Mouse (Mus musculus) intestine, postnatal 0 days (tissue): ENCODE measurements at regions not wholly inside any gene's neighbourhood (a gene's known extent, or its start where the extent isn't known, plus 50 kb on each side); places are given as distances from the start of the nearest gene placed in this dataset.
A peak's percentile ranks its signal among the peaks of the same experiment; 100 is the strongest.
"Not testable (repeated sequence)": the region's sequence is repeated elsewhere in the genome, so short reads cannot be mapped to it uniquely, and the experiment has no call there.

ENCODE experiments used
- ATAC-seq: fragments of 200-750 bp; cut with Nextera tagmentation; 2 replicates; pipeline ENCODE4 v1.8.0; 2017; ENCODE audit warnings: mild to moderate bottlenecking, moderate TSS enrichment, moderate library complexity
- H3K27ac ChIP-seq: fragments of 300-500 bp; sonication (generic); 2 replicates; pipeline ENCODE4 v1.5.1; 2014; ENCODE audit warnings: mild to moderate bottlenecking, low read depth, low read length, moderate library complexity
- H3K27me3 ChIP-seq: fragments of 300-500 bp; sonication (generic); replicated peaks from 2 replicates; pipeline ENCODE4 v1.6.1; 2014; ENCODE audit warnings: low read length, mixed read lengths; ENCODE audit not compliant: control insufficient read depth, insufficient read depth
- H3K36me3 ChIP-seq: fragments of 300-500 bp; sonication (generic); 2 replicates; pipeline ENCODE4 v1.6.1; 2014; ENCODE audit warnings: mild to moderate bottlenecking, moderate library complexity; ENCODE audit not compliant: control insufficient read depth, insufficient read depth
- H3K4me1 ChIP-seq: fragments of 300-500 bp; sonication (generic); replicated peaks from 2 replicates; pipeline ENCODE4 v1.6.1; 2014; ENCODE audit warnings: antibody characterized with exemption, low read length, mixed read lengths; ENCODE audit not compliant: control insufficient read depth, insufficient read depth
- H3K4me2 ChIP-seq: fragments of 300-500 bp; sonication (generic); replicated peaks from 2 replicates; pipeline ENCODE4 v1.6.1; 2014; ENCODE audit warnings: low read depth, mild to moderate bottlenecking, moderate library complexity
- H3K4me3 ChIP-seq: fragments of 300-500 bp; sonication (generic); 2 replicates; pipeline ENCODE4 v1.5.1; 2014; ENCODE audit warnings: low read depth, low read length
- H3K9ac ChIP-seq: fragments of 300-500 bp; sonication (generic); 2 replicates; pipeline ENCODE4 v1.6.1; 2014; ENCODE audit warnings: mild to moderate bottlenecking, low read depth, low read length
- H3K9me3 ChIP-seq: fragments of 300-500 bp; sonication (generic); 2 replicates; pipeline ENCODE4 v1.6.1; 2016; ENCODE audit warnings: mixed run types; ENCODE audit not compliant: control insufficient read depth
- CTCF ChIP-seq: sonication (generic); IDR thresholded peaks from 2 replicates; pipeline ENCODE4 v1.5.1; 2016; ENCODE audit warnings: low read depth, mild to moderate bottlenecking, control low read depth, antibody characterized with exemption, moderate library complexity
- WGBS: fragments of 180-500 bp; shearing (Covaris S2); extraction: QIAGEN DNeasy Blood & Tissue Kit; methylation state at CpG from one replicate; pipeline ENCODE4 v1.1.7; 2014; 5-methylcytosine and 5-hydroxymethylcytosine counted together

- ATAC-seq, result no peak
- Histone ChIP-seq H3K4me1 (no peaks in the 10 kb centered on the region), H3K9ac (no peak overlapping the region), H3K27ac (no peak overlapping the region), H3K4me3 (no peak overlapping the region), H3K36me3 (no peaks in the 10 kb centered on the region), H3K9me3 (no peaks in the 10 kb centered on the region), H3K27me3 (no peaks in the 10 kb centered on the region), H3K4me2 (no peak overlapping the region)
- WGBS, result 58% methylated on average over 6 of the region's 6 CpGs
- no peak for TF ChIP-seq CTCF
Measured at GRCm38 (mm10) chr13:45164001-45164778, 85.7 kb downstream of the Gm9817 start.

GRCm38 (mm10) chr13:45165159-45165558, 86.7 kb downstream of the Gm9817 start:
- Histone ChIP-seq H3K27me3 (no peaks in the 10 kb centered on the region), H3K4me1 (no peaks in the 10 kb centered on the region), H3K36me3 (no peaks in the 10 kb centered on the region), H3K9me3 (no peaks in the 10 kb centered on the region), H3K4me2 (no peak overlapping the region), H3K4me3 (no peak overlapping the region), H3K27ac (no peak overlapping the region), H3K9ac (no peak overlapping the region)
- whole genome bisulfite sequencing, result 89% methylated on average over 3 of the region's 3 CpGs
- no peak for ATAC-seq
- peak; percentile 67 for TF ChIP-seq CTCF

- no peak overlapping the region for H3K4me2 ChIP-seq
- H3K27ac ChIP-seq, result no peak overlapping the region
- no peaks in the 10 kb centered on the region for H3K9me3 ChIP-seq
- TF ChIP-seq CTCF, result no peak
- no peaks in the 10 kb centered on the region for H3K27me3 ChIP-seq
- no peaks in the 10 kb centered on the region for H3K36me3 ChIP-seq
- no peaks in the 10 kb centered on the region for H3K4me1 ChIP-seq
- no peak for ATAC-seq
- no peak overlapping the region for H3K4me3 ChIP-seq
- H3K9ac ChIP-seq, result no peak overlapping the region
Measured at GRCm38 (mm10) chr13:45169716-45170115, 91.2 kb downstream of the Gm9817 start.

- Histone ChIP-seq H3K4me1 (no peaks in the 10 kb centered on the region), H3K4me2 (0 out of 2 replicates have a peak overlapping the region, but pooled peaks have one; percentile 30), H3K27me3 (no peaks in the 10 kb centered on the region), H3K9ac (no peak overlapping the region), H3K9me3 (no peaks in the 10 kb centered on the region), H3K36me3 (no peaks in the 10 kb centered on the region), H3K27ac (no peak overlapping the region), H3K4me3 (no peak overlapping the region)
- no peak for TF ChIP-seq CTCF
- 38% methylated on average over 9 of the region's 9 CpGs for WGBS
- ATAC-seq, result peak; percentile 86
Measured at GRCm38 (mm10) chr13:45173139-45173538, 94.6 kb downstream of the Gm9817 start.

- not testable (repeated sequence) for H3K4me2 ChIP-seq, H3K9me3 ChIP-seq, H3K27me3 ChIP-seq, ATAC-seq, H3K9ac ChIP-seq, H3K4me1 ChIP-seq, H3K27ac ChIP-seq, H3K4me3 ChIP-seq, H3K36me3 ChIP-seq
- WGBS, result 88% methylated on average over 3 of the region's 3 CpGs
- peak; percentile 33 for TF ChIP-seq CTCF
Measured at GRCm38 (mm10) chr13:45175711-45176205, 97.3 kb downstream of the Gm9817 start.

- Histone ChIP-seq H3K27ac (no peak overlapping the region), H3K27me3 (no peaks in the 10 kb centered on the region), H3K4me2 (no peak overlapping the region), H3K4me1 (no peaks in the 10 kb centered on the region), H3K9me3 (no peaks in the 10 kb centered on the region), H3K4me3 (no peak overlapping the region), H3K9ac (no peak overlapping the region), H3K36me3 (no peaks in the 10 kb centered on the region)
- no peak for TF ChIP-seq CTCF
- 43% methylated on average over 1 of the region's 1 CpGs for WGBS
- ATAC-seq, result no peak
Measured at GRCm38 (mm10) chr13:45181529-45182230, 103.2 kb downstream of the Gm9817 start.
